Mouse (Mus musculus) induced T-regulatory cell, adult 2 months (primary cell): ENCODE measurements around the gene I830077J02Rik.
A peak's percentile ranks its signal among the peaks of the same experiment; 100 is the strongest.

Experiments used
- DNase-seq: peaks from one replicate; pipeline ENCODE4 v3.0.0-alpha.2; 2012; ENCODE audit warnings: low read depth

I830077J02Rik gene

DNA sequence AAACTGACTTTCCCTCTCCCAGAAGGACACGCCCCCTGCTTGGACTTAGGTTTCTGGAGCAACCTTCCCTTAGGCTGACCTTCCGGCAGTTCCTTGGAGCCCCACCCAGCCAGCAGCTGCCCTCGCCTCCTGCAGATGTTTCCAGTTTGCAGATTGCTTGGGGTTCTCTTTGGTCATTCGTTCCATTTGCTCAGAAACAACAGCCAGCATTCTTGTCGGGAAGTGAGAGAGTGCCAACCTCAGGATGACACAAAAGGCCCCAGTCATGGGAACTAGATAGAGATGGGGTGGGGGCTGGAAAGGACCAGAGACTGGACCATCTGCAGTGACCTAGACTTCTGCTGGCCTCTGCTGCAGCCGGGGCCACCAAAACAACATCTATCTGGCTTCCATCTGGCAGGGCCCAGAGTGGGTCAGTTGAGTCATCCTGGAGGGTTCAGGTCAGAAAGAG lies 38.5 kb downstream of the I830077J02Rik start:
- DNase-seq = peak; percentile 52

GRCm38 (mm10) chr3:105892572-105893495 lies 39.6 kb downstream of the I830077J02Rik start:
- peak; percentile 89 for DNase-seq

- peak; percentile 91 for DNase-seq
Measured at GRCm38 (mm10) chr3:105891760-105892571, 40.5 kb downstream of the I830077J02Rik start.

GRCm38 (mm10) chr3:105891141-105891540 lies 41.3 kb downstream of the I830077J02Rik start:
- DNase-seq = no peak

GRCm38 (mm10) chr3:105890220-105890619 lies 42.2 kb downstream of the I830077J02Rik start:
- no peak for DNase-seq

DNA sequence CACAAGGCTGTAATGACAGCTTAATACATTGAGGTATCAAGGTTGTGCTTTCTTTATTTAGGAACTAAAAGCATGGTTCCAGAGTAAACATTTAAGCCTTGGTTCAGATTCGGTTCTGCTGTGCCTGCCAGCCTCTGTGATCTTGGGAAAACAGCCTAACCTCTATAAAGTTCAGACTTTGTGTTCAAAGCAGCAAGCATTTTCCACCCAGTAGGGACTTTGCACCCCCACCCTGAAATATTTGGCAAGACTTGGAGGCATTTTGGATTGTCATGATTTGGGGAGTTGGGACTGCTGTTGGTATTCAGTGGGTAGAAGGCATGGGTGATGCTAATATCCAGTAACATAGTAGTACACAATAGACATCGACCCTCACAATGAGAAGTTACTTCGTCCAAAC lies 43.5 kb downstream of the I830077J02Rik start:
- DNase-seq = no peak

DNA sequence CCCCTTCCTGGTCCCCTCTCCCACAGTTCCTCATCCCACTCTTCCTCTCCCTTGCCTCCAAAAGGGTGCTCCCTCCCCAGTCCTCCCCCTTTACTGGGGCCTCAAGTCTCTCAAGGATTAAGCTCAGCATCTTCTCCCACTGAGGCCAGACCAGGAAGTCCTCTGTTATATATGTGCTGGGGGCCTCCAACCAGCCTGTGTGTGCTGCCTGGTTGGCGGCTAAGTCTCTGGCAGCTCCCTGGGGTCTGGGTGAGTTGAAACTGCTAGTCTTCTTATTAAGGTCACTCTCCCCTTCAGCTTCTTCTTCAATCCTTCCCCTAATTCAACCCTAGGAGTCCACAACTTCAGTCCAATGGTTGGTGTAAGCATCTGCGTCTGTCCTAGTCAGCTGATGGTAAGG lies 49.4 kb downstream of the I830077J02Rik start:
- no peak for DNase-seq

DNA sequence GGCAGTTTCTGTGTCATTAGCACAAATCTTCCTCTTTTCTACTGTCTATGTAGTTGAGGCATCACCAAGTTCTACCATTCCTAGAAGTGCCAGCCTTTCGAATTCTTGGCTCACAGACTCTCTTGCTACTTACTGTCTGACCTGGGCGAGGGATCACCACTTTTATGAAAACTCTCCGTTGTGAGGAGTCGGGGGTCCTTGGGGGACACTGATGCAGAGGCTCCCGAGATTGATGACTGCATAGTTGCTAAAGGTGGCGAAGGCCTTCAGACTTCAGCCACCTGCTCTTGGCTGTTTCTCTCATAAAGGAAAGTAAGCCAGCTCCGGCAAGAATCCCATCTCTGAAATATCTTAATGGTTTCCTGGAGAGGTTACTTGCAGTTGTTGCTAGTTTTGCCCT lies 50.4 kb downstream of the I830077J02Rik start:
- DNase-seq = no peak

- DNase-seq = no peak
Measured at GRCm38 (mm10) chr3:105880419-105880818, 52.0 kb downstream of the I830077J02Rik start.

- no peak for DNase-seq
Measured at GRCm38 (mm10) chr3:105878751-105879150, 53.7 kb downstream of the I830077J02Rik start.

DNA sequence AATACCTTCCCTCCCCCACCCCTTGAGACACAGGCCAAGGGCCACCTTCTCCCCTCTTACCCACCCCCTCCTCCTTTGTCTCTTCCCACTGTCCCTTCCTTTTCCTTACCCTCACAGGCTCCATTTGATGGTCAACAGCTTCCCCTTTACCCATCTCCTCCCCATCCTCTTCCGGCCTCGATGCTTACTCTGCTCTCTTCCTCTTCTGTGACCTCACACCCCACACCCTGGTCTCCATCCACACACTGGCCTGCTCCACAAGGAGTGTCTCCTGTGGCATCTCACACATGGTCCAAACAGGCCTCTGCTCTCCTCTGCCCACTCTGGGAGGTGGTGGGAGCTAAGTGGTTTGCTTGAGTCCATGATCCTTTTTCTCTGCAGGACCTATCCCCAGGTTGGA lies 54.5 kb downstream of the I830077J02Rik start:
- no peak for DNase-seq

DNA sequence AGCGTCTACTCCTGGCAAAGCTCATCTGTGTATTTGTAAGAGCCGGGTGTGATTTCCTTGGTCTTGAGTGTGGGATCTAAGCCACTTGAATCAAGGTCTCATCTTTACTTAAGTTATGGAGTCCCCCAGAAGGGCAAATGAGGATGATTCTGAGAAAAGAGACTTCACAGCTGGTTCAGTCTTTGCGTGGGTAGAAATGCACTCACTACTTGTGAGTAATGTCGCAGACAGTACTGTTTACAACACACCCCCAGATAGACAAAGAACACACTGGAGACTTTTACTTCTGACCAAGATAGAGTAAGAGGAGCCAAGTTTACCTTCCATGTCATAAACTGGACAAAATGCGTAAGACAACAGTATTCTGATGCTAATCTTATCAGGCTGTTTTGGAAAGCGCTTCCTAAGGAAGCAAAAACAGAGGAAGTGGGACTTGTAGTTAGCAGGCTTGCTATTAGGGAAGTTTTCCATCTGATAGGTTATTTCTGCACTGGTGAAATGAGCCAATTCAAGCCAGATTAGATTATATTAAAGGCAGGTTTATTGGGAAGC lies 55.1 kb downstream of the I830077J02Rik start:
- DNase-seq = no peak

- no peak for DNase-seq
Measured at GRCm38 (mm10) chr3:105876022-105876421, 56.4 kb downstream of the I830077J02Rik start.
